Mouse (Mus musculus): ENCODE measurements around the gene Cdon.

DNA sequence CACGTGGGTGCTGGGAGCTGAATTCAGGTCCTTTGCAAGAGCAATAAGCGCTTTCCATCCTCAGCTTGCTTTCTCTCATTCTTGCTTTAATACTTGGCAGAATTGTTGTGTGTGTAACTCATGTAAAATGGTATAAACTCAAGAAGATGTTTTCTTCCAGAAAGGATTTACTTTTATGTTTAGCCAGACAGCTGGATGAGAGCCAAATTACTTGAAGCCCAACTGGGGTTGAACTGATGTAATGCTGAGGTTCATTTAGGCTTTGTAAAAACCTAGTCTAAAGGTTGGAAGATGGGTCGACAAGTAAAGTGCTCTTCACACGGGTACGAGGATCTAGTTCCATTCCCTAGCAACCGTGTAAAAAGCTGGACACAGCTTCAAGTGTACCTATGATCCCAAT, 79.0 kb downstream of the Cdon start:
- TF ChIP-seq CTCF (IDR thresholded peaks at IDR 0.05; ENCODE audit: control insufficient read depth, insufficient read depth, insufficient read length) (no peak), FOSL1 (IDR thresholded peaks at IDR 0.05; ENCODE audit: insufficient read depth, low read length, poor library complexity, severe bottlenecking) (no peak), MYOD1 (IDR thresholded peaks at IDR 0.05; ENCODE audit: control insufficient read depth, insufficient read length, low read depth) (no peak)

Data from C2C12 (cell line).